Mouse (Mus musculus): ENCODE results near the gene Itgb7. TPM values are rescaled to one million over a fixed set of nuclear protein-coding genes. Genes with fewer than 3 reads are reported as not detected.

The Itgb7 gene
- polyA plus RNA-seq, 1 experiment from 2014 or later, result 0.38 TPM

GRCm38 (mm10) chr15:102204674-102205505, 26.9 kb downstream of the Itgb7 start, which contains the start of gene Csad:
Csad (minus strand) TSS chr15:102204724.
- peak within 1 kb of the TSS; percentile 92 for H3K9ac ChIP-seq
- no peaks in the 10 kb centered on the region for H3K27me3 ChIP-seq (replicated peaks)
- H3K27ac ChIP-seq (ENCODE audit: poor library complexity, severe bottlenecking), result peak within 1 kb of the TSS; percentile 99
- peaks cover 49% of the 10 kb centered on the region for H3K36me3 ChIP-seq
- no peaks in the 10 kb centered on the region for H3K9me3 ChIP-seq (replicated peaks)
- peaks cover 29% of the 10 kb centered on the region for H3K4me1 ChIP-seq (replicated peaks)
- WGBS, result 68% methylated on average over 19 of the region's 19 CpGs
- no peak for ATAC-seq (ENCODE audit: insufficient number of reproducible peaks, low FRiP score)
- peak within 1 kb of the TSS; percentile 88 for H3K4me2 ChIP-seq
- H3K4me3 ChIP-seq, result peak within 1 kb of the TSS; percentile 84

GRCm38 (mm10) chr15:102203835-102204381, 27.8 kb downstream of the Itgb7 start:
- Histone ChIP-seq H3K36me3 (peaks cover 40% of the 10 kb centered on the region), H3K4me3 (peak overlapping the region; percentile 84), H3K27ac (ENCODE audit: poor library complexity, severe bottlenecking) (peak overlapping the region; percentile 99), H3K4me1 (replicated peaks) (peaks cover 29% of the 10 kb centered on the region), H3K9ac (peak overlapping the region; percentile 92), H3K27me3 (replicated peaks) (no peaks in the 10 kb centered on the region), H3K4me2 (peak overlapping the region; percentile 88), H3K9me3 (replicated peaks) (no peaks in the 10 kb centered on the region)
- under 1% methylated on average over 45 of the region's 72 CpGs for WGBS
- peak; percentile 69 for ATAC-seq (ENCODE audit: insufficient number of reproducible peaks, low FRiP score)

- Histone ChIP-seq H3K9me3 (replicated peaks) (no peaks in the 10 kb centered on the region), H3K27me3 (replicated peaks) (no peaks in the 10 kb centered on the region), H3K4me3 (peak within 1 kb of the TSS; percentile 84), H3K36me3 (peaks cover 33% of the 10 kb centered on the region), H3K27ac (ENCODE audit: poor library complexity, severe bottlenecking) (peak within 1 kb of the TSS; percentile 99), H3K9ac (peak within 1 kb of the TSS; percentile 92), H3K4me1 (replicated peaks) (peaks cover 29% of the 10 kb centered on the region), H3K4me2 (peak within 1 kb of the TSS; percentile 88)
- WGBS, result under 1% methylated on average over 68 of the region's 68 CpGs
- peak; percentile 96 for ATAC-seq (ENCODE audit: insufficient number of reproducible peaks, low FRiP score)
Measured at GRCm38 (mm10) chr15:102202971-102203834, 28.5 kb downstream of the Itgb7 start, which contains the start of gene Zfp740. Zfp740 (plus strand) TSS chr15:102203249.

GRCm38 (mm10) chr15:102198841-102199240, 32.9 kb downstream of the Itgb7 start:
- 84% methylated on average over 4 of the region's 4 CpGs for WGBS

GRCm38 (mm10) chr15:102195373-102195772, 36.4 kb downstream of the Itgb7 start:
- 67% methylated on average over 4 of the region's 4 CpGs for WGBS

More at GRCm38 (mm10) chr15:102198841-102199240, 32.9 kb downstream of the Itgb7 start:
- H3K9me3 ChIP-seq (replicated peaks), result no peaks in the 10 kb centered on the region
- H3K9ac ChIP-seq, result no peak overlapping the region
- no peaks in the 10 kb centered on the region for H3K27me3 ChIP-seq (replicated peaks)
- no peak overlapping the region for H3K4me2 ChIP-seq
- H3K4me3 ChIP-seq, result no peak overlapping the region
- ATAC-seq (ENCODE audit: insufficient number of reproducible peaks, low FRiP score), result no peak
- peaks cover 7% of the 10 kb centered on the region for H3K4me1 ChIP-seq (replicated peaks)
- no peaks in the 10 kb centered on the region for H3K36me3 ChIP-seq
- no peak overlapping the region for H3K27ac ChIP-seq (ENCODE audit: poor library complexity, severe bottlenecking)

GRCm38 (mm10) chr15:102194439-102194838, 37.3 kb downstream of the Itgb7 start:
- H3K4me2 ChIP-seq, result no peak overlapping the region
- H3K36me3 ChIP-seq, result no peaks in the 10 kb centered on the region
- peaks cover 12% of the 10 kb centered on the region; the same call in 1 of the 2 replicates for H3K4me1 ChIP-seq (replicated peaks)
- no peaks in the 10 kb centered on the region for H3K9me3 ChIP-seq (replicated peaks)
- H3K27ac ChIP-seq (ENCODE audit: poor library complexity, severe bottlenecking), result no peak overlapping the region
- H3K4me3 ChIP-seq, result no peak overlapping the region
- ATAC-seq (ENCODE audit: insufficient number of reproducible peaks, low FRiP score), result no peak
- H3K9ac ChIP-seq, result no peak overlapping the region
- WGBS, result 88% methylated on average over 4 of the region's 4 CpGs
- no peaks in the 10 kb centered on the region for H3K27me3 ChIP-seq (replicated peaks)

More at GRCm38 (mm10) chr15:102195373-102195772, 36.4 kb downstream of the Itgb7 start:
- Histone ChIP-seq H3K36me3 (no peaks in the 10 kb centered on the region), H3K9me3 (replicated peaks) (no peaks in the 10 kb centered on the region), H3K27me3 (replicated peaks) (no peaks in the 10 kb centered on the region), H3K9ac (no peak overlapping the region), H3K4me2 (no peak overlapping the region), H3K4me1 (replicated peaks) (peaks cover 12% of the 10 kb centered on the region; the same call in 1 of the 2 replicates), H3K4me3 (no peak overlapping the region), H3K27ac (ENCODE audit: poor library complexity, severe bottlenecking) (no peak overlapping the region)
- no peak for ATAC-seq (ENCODE audit: insufficient number of reproducible peaks, low FRiP score)

GRCm38 (mm10) chr15:102193652-102194051, 38.1 kb downstream of the Itgb7 start:
- Histone ChIP-seq H3K4me2 (no peak overlapping the region), H3K4me3 (no peak overlapping the region), H3K4me1 (replicated peaks) (peaks cover 16% of the 10 kb centered on the region; the same call in 1 of the 2 replicates), H3K9ac (no peak overlapping the region), H3K9me3 (replicated peaks) (no peaks in the 10 kb centered on the region), H3K27ac (ENCODE audit: poor library complexity, severe bottlenecking) (no peak overlapping the region), H3K27me3 (replicated peaks) (no peaks in the 10 kb centered on the region), H3K36me3 (no peaks in the 10 kb centered on the region)
- ATAC-seq (ENCODE audit: insufficient number of reproducible peaks, low FRiP score), result no peak
- WGBS, result 80% methylated on average over 4 of the region's 4 CpGs

GRCm38 (mm10) chr15:102192820-102193386, 38.8 kb downstream of the Itgb7 start:
- H3K4me1 ChIP-seq (replicated peaks), result peaks cover 18% of the 10 kb centered on the region; the same call in 1 of the 2 replicates
- no peaks in the 10 kb centered on the region for H3K36me3 ChIP-seq
- ATAC-seq (ENCODE audit: insufficient number of reproducible peaks, low FRiP score), result no peak
- H3K9ac ChIP-seq, result no peak overlapping the region
- no peak overlapping the region for H3K4me2 ChIP-seq
- H3K4me3 ChIP-seq, result no peak overlapping the region
- 32% methylated on average over 5 of the region's 5 CpGs for WGBS
- no peaks in the 10 kb centered on the region for H3K27me3 ChIP-seq (replicated peaks)
- H3K9me3 ChIP-seq (replicated peaks), result no peaks in the 10 kb centered on the region
- no peak overlapping the region for H3K27ac ChIP-seq (ENCODE audit: poor library complexity, severe bottlenecking)

- Histone ChIP-seq H3K4me3 (no peak overlapping the region), H3K27me3 (replicated peaks) (no peaks in the 10 kb centered on the region), H3K27ac (ENCODE audit: poor library complexity, severe bottlenecking) (no peak overlapping the region), H3K4me2 (no peak overlapping the region), H3K9ac (no peak overlapping the region), H3K4me1 (replicated peaks) (peaks cover 19% of the 10 kb centered on the region; the same call in 1 of the 2 replicates), H3K36me3 (no peaks in the 10 kb centered on the region), H3K9me3 (replicated peaks) (no peaks in the 10 kb centered on the region)
- ATAC-seq (ENCODE audit: insufficient number of reproducible peaks, low FRiP score), result no peak
- 54% methylated on average over 7 of the region's 7 CpGs for WGBS
Measured at GRCm38 (mm10) chr15:102192271-102192812, 39.4 kb downstream of the Itgb7 start.

GRCm38 (mm10) chr15:102191699-102192098, 40.0 kb downstream of the Itgb7 start:
- Histone ChIP-seq H3K27me3 (replicated peaks) (no peaks in the 10 kb centered on the region), H3K4me3 (no peak overlapping the region), H3K9ac (no peak overlapping the region), H3K27ac (ENCODE audit: poor library complexity, severe bottlenecking) (no peak overlapping the region), H3K4me2 (no peak overlapping the region), H3K9me3 (replicated peaks) (no peaks in the 10 kb centered on the region), H3K36me3 (peaks cover 3% of the 10 kb centered on the region; the same call in 1 of the 2 replicates), H3K4me1 (replicated peaks) (peaks cover 24% of the 10 kb centered on the region; the same call in 1 of the 2 replicates)
- no peak for ATAC-seq (ENCODE audit: insufficient number of reproducible peaks, low FRiP score)
- 76% methylated on average over 7 of the region's 7 CpGs for WGBS
